Mouse (Mus musculus): Measurements from ENCODE around the gene Trim14.

GRCm38 (mm10) chr4:46523324-46523723 lies 12.6 kb downstream of the Trim14 start:
- TF ChIP-seq CTCF (conservative IDR thresholded peaks at IDR 0.05; ENCODE audit: low read length) = no peak
- TF ChIP-seq POU5F1 (IDR thresholded peaks at IDR 0.05; ENCODE audit: borderline replicate concordance, low read length) = no peak
- TF ChIP-seq NANOG (IDR thresholded peaks at IDR 0.05; ENCODE audit: borderline replicate concordance, low read length) = no peak
